Mouse (Mus musculus): ENCODE results near the gene Proser2. TPM values are rescaled to one million over a fixed set of nuclear protein-coding genes. Genes with fewer than 3 reads are reported as not detected.

The Proser2 gene
- polyA plus RNA-seq, 1 experiment from 2014 or later: 14.1 TPM

GRCm38 (mm10) chr2:6060071-6060804 is 69.8 kb downstream of the Proser2 start:
- WGBS: 74% methylated on average over 10 of the region's 10 CpGs
- Histone ChIP-seq H3K4me1 (ENCODE audit: insufficient read depth, low read length) (no peaks in the 10 kb centered on the region), H3K9me3 (ENCODE audit: low read length) (no peaks in the 10 kb centered on the region), H3K4me3 (ENCODE audit: low read length) (no peak overlapping the region), H3K9ac (replicated peaks; ENCODE audit: low read length) (no peak overlapping the region), H3K36me3 (ENCODE audit: insufficient read depth, low read length) (peaks cover 13% of the 10 kb centered on the region; the same call in 1 of the 2 replicates), H3K4me2 (replicated peaks; ENCODE audit: low read depth, low read length) (no peak overlapping the region), H3K27me3 (ENCODE audit: insufficient read depth, low read length) (no peaks in the 10 kb centered on the region), H3K27ac (ENCODE audit: low read length) (no peak overlapping the region)
- no peak for ATAC-seq (ENCODE audit: low FRiP score, low TSS enrichment)

GRCm38 (mm10) chr2:6059291-6059690 is 70.7 kb downstream of the Proser2 start:
- Histone ChIP-seq H3K27me3 (ENCODE audit: insufficient read depth, low read length) (no peaks in the 10 kb centered on the region), H3K4me1 (ENCODE audit: insufficient read depth, low read length) (no peaks in the 10 kb centered on the region), H3K9me3 (ENCODE audit: low read length) (no peaks in the 10 kb centered on the region), H3K36me3 (ENCODE audit: insufficient read depth, low read length) (peaks cover 14% of the 10 kb centered on the region), H3K27ac (ENCODE audit: low read length) (no peak overlapping the region), H3K4me2 (replicated peaks; ENCODE audit: low read depth, low read length) (no peak overlapping the region), H3K9ac (replicated peaks; ENCODE audit: low read length) (no peak overlapping the region), H3K4me3 (ENCODE audit: low read length) (no peak overlapping the region)
- 75% methylated on average over 2 of the region's 2 CpGs for WGBS
- ATAC-seq (ENCODE audit: low FRiP score, low TSS enrichment): no peak

- no peak overlapping the region for H3K27ac ChIP-seq (ENCODE audit: low read length)
- H3K4me2 ChIP-seq (replicated peaks; ENCODE audit: low read depth, low read length): no peak overlapping the region
- H3K36me3 ChIP-seq (ENCODE audit: insufficient read depth, low read length): peaks cover 29% of the 10 kb centered on the region
- no peak for ATAC-seq (ENCODE audit: low FRiP score, low TSS enrichment)
- H3K4me3 ChIP-seq (ENCODE audit: low read length): no peak overlapping the region
- no peak overlapping the region for H3K9ac ChIP-seq (replicated peaks; ENCODE audit: low read length)
- no peaks in the 10 kb centered on the region for H3K27me3 ChIP-seq (ENCODE audit: insufficient read depth, low read length)
- 91% methylated on average over 3 of the region's 3 CpGs for WGBS
- no peaks in the 10 kb centered on the region for H3K4me1 ChIP-seq (ENCODE audit: insufficient read depth, low read length)
- H3K9me3 ChIP-seq (ENCODE audit: low read length): no peaks in the 10 kb centered on the region
Observed at GRCm38 (mm10) chr2:6056518-6056917, 73.5 kb downstream of the Proser2 start.

GRCm38 (mm10) chr2:6055466-6055865 is 74.5 kb downstream of the Proser2 start:
- H3K4me2 ChIP-seq (replicated peaks; ENCODE audit: low read depth, low read length): no peak overlapping the region
- H3K27me3 ChIP-seq (ENCODE audit: insufficient read depth, low read length): no peaks in the 10 kb centered on the region
- WGBS: 96% methylated on average over 11 of the region's 11 CpGs
- peaks cover 38% of the 10 kb centered on the region for H3K36me3 ChIP-seq (ENCODE audit: insufficient read depth, low read length)
- no peak overlapping the region for H3K27ac ChIP-seq (ENCODE audit: low read length)
- no peak overlapping the region for H3K4me3 ChIP-seq (ENCODE audit: low read length)
- H3K4me1 ChIP-seq (ENCODE audit: insufficient read depth, low read length): no peaks in the 10 kb centered on the region
- H3K9me3 ChIP-seq (ENCODE audit: low read length): no peaks in the 10 kb centered on the region
- ATAC-seq (ENCODE audit: low FRiP score, low TSS enrichment): no peak
- no peak overlapping the region for H3K9ac ChIP-seq (replicated peaks; ENCODE audit: low read length)

- no peaks in the 10 kb centered on the region for H3K4me1 ChIP-seq (ENCODE audit: insufficient read depth, low read length)
- H3K4me3 ChIP-seq (ENCODE audit: low read length): no peak overlapping the region
- no peak overlapping the region for H3K4me2 ChIP-seq (replicated peaks; ENCODE audit: low read depth, low read length)
- 90% methylated on average over 3 of the region's 3 CpGs for WGBS
- no peak overlapping the region for H3K27ac ChIP-seq (ENCODE audit: low read length)
- peaks cover 36% of the 10 kb centered on the region for H3K36me3 ChIP-seq (ENCODE audit: insufficient read depth, low read length)
- no peaks in the 10 kb centered on the region for H3K9me3 ChIP-seq (ENCODE audit: low read length)
- no peak overlapping the region for H3K9ac ChIP-seq (replicated peaks; ENCODE audit: low read length)
- ATAC-seq (ENCODE audit: low FRiP score, low TSS enrichment): no peak
- H3K27me3 ChIP-seq (ENCODE audit: insufficient read depth, low read length): no peaks in the 10 kb centered on the region
Observed at GRCm38 (mm10) chr2:6049018-6049417, 81.0 kb downstream of the Proser2 start.

GRCm38 (mm10) chr2:6048570-6048969 is 81.4 kb downstream of the Proser2 start:
- Histone ChIP-seq H3K27me3 (ENCODE audit: insufficient read depth, low read length) (no peaks in the 10 kb centered on the region), H3K4me2 (replicated peaks; ENCODE audit: low read depth, low read length) (no peak overlapping the region), H3K9me3 (ENCODE audit: low read length) (no peaks in the 10 kb centered on the region), H3K4me3 (ENCODE audit: low read length) (no peak overlapping the region), H3K4me1 (ENCODE audit: insufficient read depth, low read length) (no peaks in the 10 kb centered on the region), H3K36me3 (ENCODE audit: insufficient read depth, low read length) (peaks cover 38% of the 10 kb centered on the region), H3K27ac (ENCODE audit: low read length) (no peak overlapping the region), H3K9ac (replicated peaks; ENCODE audit: low read length) (no peak overlapping the region)
- ATAC-seq (ENCODE audit: low FRiP score, low TSS enrichment): no peak
- WGBS: 76% methylated on average over 4 of the region's 4 CpGs

Other genes with a start within 250 kb of the Proser2 start
- 77.6 and 91.8 TPM in 2 replicates for gene Sec61a2, start 234.8 kb downstream of the Proser2 start, polyA plus RNA-seq (2015; fragmentation: Nextera tagmentation; extraction: Ambion mirVana)
- gene Dhtkd1, start 187.4 kb downstream of the Proser2 start, polyA plus RNA-seq (2015; fragmentation: Nextera tagmentation; extraction: Ambion mirVana): 2.9 and 4.5 TPM in 2 replicates
- 11.0 TPM in 2 replicates for gene Upf2, start 178.7 kb downstream of the Proser2 start, polyA plus RNA-seq (2015; fragmentation: Nextera tagmentation; extraction: Ambion mirVana)
- 9.9 and 10.6 TPM in 2 replicates for gene Echdc3, start 82.8 kb upstream of the Proser2 start, polyA plus RNA-seq (2015; fragmentation: Nextera tagmentation; extraction: Ambion mirVana)
- gene Usp6nl, start 192.5 kb upstream of the Proser2 start, polyA plus RNA-seq (2015; fragmentation: Nextera tagmentation; extraction: Ambion mirVana): 8.6 and 8.8 TPM in 2 replicates